Mouse (Mus musculus) heart, adult 2 months (tissue): ENCODE results near the gene As3mt. TPM values are rescaled to one million over a fixed set of nuclear protein-coding genes. Genes with fewer than 3 reads are reported as not detected.

ENCODE experiments used
- DNase-seq, 2 experiments: peaks; one replicate each; pipeline ENCODE4 v3.0.0; 2021
- H3K27ac ChIP-seq: fragments of 200-600 bp; 2 replicates; pipeline ENCODE4 v1.8.1; 2022
- H3K27me3 ChIP-seq: fragments of 200-500 bp; 2 replicates; pipeline ENCODE4 v1.6.1; 2012; ENCODE audit warnings: mild to moderate bottlenecking, low read length, inconsistent platforms, mixed read lengths; ENCODE audit not compliant: control insufficient read depth, insufficient read depth
- H3K36me3 ChIP-seq: fragments of 200-500 bp; 2 replicates; pipeline ENCODE4 v1.6.1; 2012; ENCODE audit warnings: low read length, inconsistent platforms; ENCODE audit not compliant: control insufficient read depth, insufficient read depth
- H3K4me1 ChIP-seq: fragments of 200-500 bp; 2 replicates; pipeline ENCODE4 v1.6.1; 2011; ENCODE audit warnings: low read length; ENCODE audit not compliant: control insufficient read depth, insufficient read depth
- H3K4me3 ChIP-seq: fragments of 200-600 bp; 2 replicates; pipeline ENCODE4 v1.8.1; 2022
- H3K79me2 ChIP-seq: fragments of 200-500 bp; replicated peaks from 2 replicates; pipeline ENCODE4 v1.6.1; 2012; ENCODE audit warnings: mild to moderate bottlenecking, inconsistent platforms, low read length, moderate library complexity, mixed read lengths; ENCODE audit not compliant: control insufficient read depth, insufficient read depth
- H3K9ac ChIP-seq: fragments of 200-500 bp; 2 replicates; pipeline ENCODE4 v1.6.1; 2012; ENCODE audit warnings: low read depth, mild to moderate bottlenecking, control low read depth, inconsistent platforms, low read length, mixed read lengths
- CTCF ChIP-seq: fragments of 200-600 bp; IDR thresholded peaks from 2 replicates; pipeline ENCODE4 v1.8.1; 2022; ENCODE audit warnings: antibody characterized with exemption, mild to moderate bottlenecking, moderate library complexity
- EP300 ChIP-seq: fragments of 200-500 bp; IDR thresholded peaks from 2 replicates; pipeline ENCODE4 v1.6.1; 2011; ENCODE audit warnings: low read depth, low read length, control low read depth; ENCODE audit not compliant: insufficient read depth
- POLR2A ChIP-seq: fragments of 200-500 bp; IDR thresholded peaks from 2 replicates; pipeline ENCODE4 v1.6.1; 2011; ENCODE audit warnings: mild to moderate bottlenecking, low read depth, low read length, control low read depth; ENCODE audit not compliant: insufficient read depth
- WGBS: fragments of 180-500 bp; shearing (Covaris S2); methylation state at CpG from one replicate; pipeline ENCODE4 v1.1.7; 2018; 5-methylcytosine and 5-hydroxymethylcytosine counted together
- intact Hi-C: fragments of 180-260 bp; cut with DNase I; formaldehyde crosslinking; loops from one replicate; pipeline ENCODE4 v1.15.1; 2025
- polyA plus RNA-seq: library from polyadenylated mRNA; depleted of rRNA; stranded (reverse); fragments of >200 nt; gene quantifications from 2 replicates; pipeline ENCODE4 v1.2.3, GENCODE M21; 2012
- total RNA-seq, 2 experiments: library from RNA; stranded (reverse); gene quantifications; 2 replicates each; pipeline ENCODE4 v1.2.3; 2021

The As3mt gene
- total and polyA plus RNA-seq, 3 experiments, result 33.2 to 99.2 (median 86.2) TPM

DNA sequence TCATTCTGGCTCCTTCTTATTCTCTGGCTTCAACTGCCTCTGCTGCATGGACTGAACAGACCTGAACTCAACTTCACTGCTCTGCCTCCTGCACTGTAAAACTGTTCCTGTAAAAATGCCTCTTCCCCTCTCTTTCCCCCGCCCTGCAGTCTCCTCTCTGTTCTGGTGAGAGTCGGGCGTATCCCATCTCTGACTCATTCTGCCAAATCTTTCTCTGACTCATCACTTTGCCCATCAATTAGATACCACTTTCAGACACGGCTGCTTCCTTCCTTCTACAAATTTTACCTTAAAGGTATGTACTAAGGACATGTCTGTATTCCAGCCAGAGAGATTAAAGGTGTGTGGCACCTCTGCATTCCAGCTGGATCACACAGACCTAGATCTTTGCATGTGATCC lies 10.9 kb downstream of the As3mt start:
- intact Hi-C loops, result no loop called here
- TF ChIP-seq POLR2A (no peak), CTCF (no peak), EP300 (no peak)
- H3K36me3 ChIP-seq, result no peaks in the 10 kb centered on the region; the same call in 1 of the 2 replicates
- no peaks in the 10 kb centered on the region for H3K27me3 ChIP-seq
- H3K9ac ChIP-seq, result no peak overlapping the region
- H3K4me3 ChIP-seq, result no peak overlapping the region
- WGBS, result 67% methylated on average over 4 of the region's 4 CpGs
- no peaks in the 10 kb centered on the region for H3K79me2 ChIP-seq
- no peaks in the 10 kb centered on the region for H3K4me1 ChIP-seq
- DNase-seq, result no peak
- H3K27ac ChIP-seq, result no peak overlapping the region

GRCm38 (mm10) chr19:46724411-46724810 lies 17.2 kb downstream of the As3mt start:
- H3K27me3 ChIP-seq, result no peaks in the 10 kb centered on the region
- H3K79me2 ChIP-seq, result no peaks in the 10 kb centered on the region
- no peak for TF ChIP-seq CTCF
- TF ChIP-seq EP300, result no peak
- TF ChIP-seq POLR2A, result no peak
- H3K27ac ChIP-seq, result no peak overlapping the region
- DNase-seq, result no peak
- intact Hi-C loops, result no loop called here
- no peak overlapping the region for H3K4me3 ChIP-seq
- no peak overlapping the region for H3K9ac ChIP-seq
- WGBS, result 79% methylated on average over 11 of the region's 11 CpGs
- H3K4me1 ChIP-seq, result peaks cover 3% of the 10 kb centered on the region
- H3K36me3 ChIP-seq, result no peaks in the 10 kb centered on the region; the same call in 1 of the 2 replicates

- Histone ChIP-seq H3K27me3 (no peaks in the 10 kb centered on the region), H3K79me2 (no peaks in the 10 kb centered on the region), H3K36me3 (no peaks in the 10 kb centered on the region; the same call in 1 of the 2 replicates), H3K4me3 (no peak overlapping the region), H3K27ac (no peak overlapping the region), H3K9ac (no peak overlapping the region), H3K4me1 (peaks cover 3% of the 10 kb centered on the region)
- DNase-seq, result no peak
- TF ChIP-seq EP300 (no peak), POLR2A (no peak)
- intact Hi-C loops, result no loop called here
- 98% methylated on average over 8 of the region's 8 CpGs for WGBS
These were observed 18.9 kb downstream of the As3mt start for GRCm38 (mm10) chr19:46726142-46726541.

DNA sequence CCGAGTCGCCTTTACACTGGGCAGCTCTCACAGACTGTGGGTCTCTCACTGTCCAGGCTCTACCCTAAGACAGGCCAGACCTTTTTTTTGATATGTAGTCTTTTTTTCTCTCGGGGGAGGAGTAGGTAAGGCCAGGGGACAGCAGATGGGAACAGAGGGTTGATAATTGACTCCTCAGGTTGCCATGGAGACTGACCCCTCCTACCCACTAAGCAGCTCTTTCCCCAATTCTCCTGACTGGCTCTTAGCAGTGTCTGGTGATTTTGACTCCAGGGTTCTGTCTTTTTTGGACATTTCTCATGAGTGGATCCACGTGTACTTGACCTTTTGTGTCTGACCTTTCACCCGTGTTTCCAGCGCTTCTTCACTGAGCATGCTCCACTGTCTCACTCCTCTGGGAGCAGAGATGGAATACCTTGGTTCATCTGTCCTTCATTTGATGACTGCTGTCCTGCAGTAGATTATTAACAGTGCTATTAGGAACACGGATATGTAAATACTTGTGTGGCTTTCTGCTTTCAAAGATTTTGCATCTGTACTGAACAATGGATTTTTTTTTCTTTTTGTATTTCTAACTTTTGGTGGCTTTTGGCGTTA lies 20.0 kb downstream of the As3mt start:
- TF ChIP-seq CTCF, result no peak
- TF ChIP-seq EP300, result no peak
- TF ChIP-seq POLR2A, result no peak
- no peak for DNase-seq
- Histone ChIP-seq H3K79me2 (no peaks in the 10 kb centered on the region), H3K4me3 (no peak overlapping the region), H3K9ac (no peak overlapping the region), H3K36me3 (no peaks in the 10 kb centered on the region; the same call in 1 of the 2 replicates), H3K4me1 (peaks cover 3% of the 10 kb centered on the region), H3K27me3 (no peaks in the 10 kb centered on the region), H3K27ac (no peak overlapping the region)
- intact Hi-C loops, result no loop called here
- 63% methylated on average over 8 of the region's 8 CpGs for WGBS

DNA sequence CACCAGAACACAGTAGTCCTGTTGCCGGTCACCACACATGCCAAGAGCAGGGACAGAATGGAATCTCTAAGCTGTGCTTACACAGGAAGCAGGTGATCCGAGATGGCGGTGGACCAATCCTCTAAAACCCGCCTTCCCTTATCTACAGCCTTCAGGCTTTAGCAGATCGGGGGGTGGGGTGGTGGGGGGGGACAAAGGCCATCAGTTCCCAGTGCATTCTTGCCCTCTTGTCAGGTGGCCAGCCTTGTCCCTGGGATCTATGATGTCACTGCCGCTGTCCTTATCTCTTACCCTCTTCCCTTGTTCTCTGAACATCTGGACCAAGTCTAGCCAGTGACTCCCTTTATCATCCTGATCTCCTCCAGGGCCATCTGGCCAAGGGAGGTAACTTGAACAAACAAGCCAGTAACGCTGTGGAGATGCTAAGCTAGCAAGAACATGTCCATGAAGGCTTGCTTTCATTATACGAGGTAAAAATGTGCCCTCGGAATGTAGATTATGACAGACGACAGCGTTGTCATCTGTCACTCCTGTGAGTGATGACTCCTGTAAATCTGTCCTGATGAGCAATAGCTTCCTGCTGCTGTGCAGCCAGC lies 20.8 kb downstream of the As3mt start:
- WGBS, result 23% methylated on average over 11 of the region's 11 CpGs
- no peak overlapping the region for H3K27ac ChIP-seq
- no peak for TF ChIP-seq CTCF
- no peak for TF ChIP-seq EP300
- TF ChIP-seq POLR2A, result no peak
- H3K9ac ChIP-seq, result no peak overlapping the region
- no peak overlapping the region for H3K4me3 ChIP-seq
- DNase-seq, result no peak
- no peaks in the 10 kb centered on the region for H3K79me2 ChIP-seq
- no peaks in the 10 kb centered on the region; the same call in 1 of the 2 replicates for H3K36me3 ChIP-seq
- H3K27me3 ChIP-seq, result no peaks in the 10 kb centered on the region
- H3K4me1 ChIP-seq, result peaks cover 3% of the 10 kb centered on the region
- intact Hi-C loops, result no loop called here

- TF ChIP-seq CTCF (no peak), EP300 (no peak), POLR2A (no peak)
- intact Hi-C loops, result no loop called here
- H3K4me3 ChIP-seq, result no peak overlapping the region
These were observed 21.7 kb downstream of the As3mt start for GRCm38 (mm10) chr19:46728909-46729308.

More at GRCm38 (mm10) chr19:46728909-46729308, 21.7 kb downstream of the As3mt start:
- Histone ChIP-seq H3K36me3 (no peaks in the 10 kb centered on the region; the same call in 1 of the 2 replicates), H3K79me2 (no peaks in the 10 kb centered on the region), H3K4me1 (peaks cover 3% of the 10 kb centered on the region), H3K27me3 (no peaks in the 10 kb centered on the region), H3K27ac (no peak overlapping the region), H3K9ac (no peak overlapping the region)
- 71% methylated on average over 3 of the region's 3 CpGs for WGBS
- DNase-seq, result no peak
